19 mouse cellular contexts compared by ENCODE assay signal in the genomic region with DNA sequence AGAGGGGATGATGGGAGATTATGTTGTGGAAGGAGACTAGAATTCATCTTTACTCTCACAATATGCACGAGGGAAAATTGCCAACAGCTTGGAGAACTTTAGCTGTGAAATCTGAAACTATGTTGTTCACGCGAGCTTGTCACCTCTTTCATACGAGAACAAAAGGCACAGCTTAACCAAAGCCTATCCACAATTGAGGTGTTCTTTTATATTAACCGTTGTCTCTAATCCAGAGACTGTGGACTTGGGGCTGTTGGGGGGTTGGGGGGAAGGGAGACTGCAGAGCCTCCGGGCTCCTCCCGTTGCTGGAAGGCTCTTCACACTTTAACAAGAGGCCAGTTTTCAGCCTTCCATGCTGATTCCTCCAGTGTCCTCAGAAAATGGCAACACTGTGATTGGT. TPM values are rescaled to one million over a fixed set of nuclear protein-coding genes. Genes with fewer than 3 reads are reported as not detected.
"Had no signal": no experiment of that assay in that cellular context is flagged by ENCODE, and none has a peak within 500 bp of the region (broad histone marks: within the 10 kb centered on the region; RNA-seq: fewer than 3 reads in every experiment).

No protein-coding gene starts in this region.

- DNase-seq: kidney, adult 2 months; kidney, postnatal 25 days; left cerebral cortex, postnatal 4 days; lung, embryonic 14.5 days; lung, postnatal 10 days; retina, postnatal 1 day; right cerebral cortex, postnatal 4 days; spleen, adult 18-20 months; thymus, adult 18-20 months; thymus, postnatal 14 days had no signal

- H3K36me3 ChIP-seq: kidney, embryonic 15.5 days; limb, embryonic 13.5 days; liver, embryonic 15.5 days; neural tube, embryonic 13.5 days had no signal

- H3K4me1 ChIP-seq: kidney, embryonic 15.5 days; liver, embryonic 15.5 days had no signal

- H3K27me3 ChIP-seq: kidney, embryonic 15.5 days; limb, embryonic 13.5 days; liver, embryonic 15.5 days; neural tube, embryonic 13.5 days had no signal

- ATAC-seq: intestine, embryonic 16.5 days had no signal

- H3K9ac ChIP-seq: kidney, embryonic 15.5 days; limb, embryonic 13.5 days; liver, embryonic 15.5 days; lung, embryonic 14.5 days; neural tube, embryonic 13.5 days had no signal

- H3K4me2 ChIP-seq: kidney, embryonic 15.5 days; limb, embryonic 13.5 days; liver, embryonic 15.5 days; lung, embryonic 14.5 days; neural tube, embryonic 13.5 days had no signal

- H3K4me3 ChIP-seq: kidney, embryonic 15.5 days; layer of hippocampus, adult 2 months; limb, embryonic 13.5 days; liver, embryonic 15.5 days; neural tube, embryonic 13.5 days had no signal

- H3K27ac ChIP-seq: kidney, embryonic 15.5 days; layer of hippocampus, adult 2 months; limb, embryonic 13.5 days; liver, embryonic 15.5 days; macrophage; neural tube, embryonic 13.5 days had no signal

- H3K9me3 ChIP-seq: kidney, embryonic 15.5 days; limb, embryonic 13.5 days; liver, embryonic 15.5 days; neural tube, embryonic 13.5 days had no signal

RNA-seq across cellular contexts. Expression of gene Tnr, which starts 14.5 kb away (rescaled TPM):
- total RNA-seq: liver, adult 2 months; megakaryocyte-erythroid progenitor cell, adult 5-6 weeks had no signal
- polyA plus RNA-seq: kidney, embryonic 15.5 days; liver, adult 2 months; lung, embryonic 14.5 days; macrophage had no signal
